Mouse (Mus musculus) liver, adult 2 months (tissue): ENCODE data around the gene Rnf144b. TPM values are rescaled to one million over a fixed set of nuclear protein-coding genes. Genes with fewer than 3 reads are reported as not detected.

ENCODE experiments used
- DNase-seq: peaks from one replicate; pipeline ENCODE4 v3.0.0-alpha.2; 2011; ENCODE audit warnings: low read depth, low spot score; ENCODE audit errors: extremely low read depth
- H3K27ac ChIP-seq: fragments of 200-500 bp; replicated peaks from 2 replicates; pipeline ENCODE4 v1.5.1; 2012; ENCODE audit warnings: low read depth, mild to moderate bottlenecking, control low read depth, inconsistent platforms, low read length; ENCODE audit not compliant: insufficient read depth
- H3K27me3 ChIP-seq: fragments of 200-500 bp; 2 replicates; pipeline ENCODE4 v1.6.1; 2012; ENCODE audit warnings: mild to moderate bottlenecking, moderate library complexity, low read length, inconsistent platforms; ENCODE audit not compliant: control insufficient read depth, insufficient read depth
- H3K36me3 ChIP-seq: fragments of 200-500 bp; 2 replicates; pipeline ENCODE4 v1.6.1; 2012; ENCODE audit warnings: low read length, inconsistent platforms; ENCODE audit not compliant: control insufficient read depth, insufficient read depth
- H3K4me1 ChIP-seq: fragments of 200-500 bp; 2 replicates; pipeline ENCODE4 v1.6.1; 2011; ENCODE audit warnings: low read length; ENCODE audit not compliant: control insufficient read depth, insufficient read depth
- H3K4me3 ChIP-seq: fragments of 200-500 bp; 2 replicates; pipeline ENCODE4 v1.5.1; 2011; ENCODE audit warnings: low read depth, mild to moderate bottlenecking, control low read depth, low read length, moderate library complexity; ENCODE audit not compliant: insufficient read depth
- H3K79me2 ChIP-seq: fragments of 200-500 bp; 2 replicates; pipeline ENCODE4 v1.6.1; 2012; ENCODE audit warnings: inconsistent platforms, mild to moderate bottlenecking, low read length, moderate library complexity; ENCODE audit not compliant: control insufficient read depth, insufficient read depth
- H3K9ac ChIP-seq: fragments of 200-500 bp; 2 replicates; pipeline ENCODE4 v1.6.1; 2012; ENCODE audit warnings: low read depth, mild to moderate bottlenecking, control low read depth, inconsistent platforms, low read length
- CTCF ChIP-seq: fragments of 200-500 bp; IDR thresholded peaks from 2 replicates; pipeline ENCODE4 v1.5.1; 2011; ENCODE audit warnings: low read depth, low read length, control low read depth
- POLR2A ChIP-seq: fragments of 200-500 bp; IDR thresholded peaks from 2 replicates; pipeline ENCODE4 v1.6.1; 2011; ENCODE audit warnings: low read length, control low read depth; ENCODE audit not compliant: insufficient read depth; ENCODE audit errors: extremely low read depth
- WGBS: fragments of 180-500 bp; shearing (Covaris S2); methylation state at CpG from one replicate; pipeline ENCODE4 v1.1.7; 2018; 5-methylcytosine and 5-hydroxymethylcytosine counted together
- polyA plus RNA-seq: library from polyadenylated mRNA; depleted of rRNA; stranded (reverse); fragments of >200 nt; gene quantifications from 2 replicates; pipeline ENCODE4 v1.2.3, GENCODE M21; 2012
- total RNA-seq: library from RNA; depleted of rRNA; stranded (reverse); fragments of >200 nt; gene quantifications from 2 replicates; pipeline ENCODE4 v1.2.3, GENCODE M21; 2014

Rnf144b gene
- total and polyA plus RNA-seq, 2 experiments: 18.8 to 19.4 TPM

DNA sequence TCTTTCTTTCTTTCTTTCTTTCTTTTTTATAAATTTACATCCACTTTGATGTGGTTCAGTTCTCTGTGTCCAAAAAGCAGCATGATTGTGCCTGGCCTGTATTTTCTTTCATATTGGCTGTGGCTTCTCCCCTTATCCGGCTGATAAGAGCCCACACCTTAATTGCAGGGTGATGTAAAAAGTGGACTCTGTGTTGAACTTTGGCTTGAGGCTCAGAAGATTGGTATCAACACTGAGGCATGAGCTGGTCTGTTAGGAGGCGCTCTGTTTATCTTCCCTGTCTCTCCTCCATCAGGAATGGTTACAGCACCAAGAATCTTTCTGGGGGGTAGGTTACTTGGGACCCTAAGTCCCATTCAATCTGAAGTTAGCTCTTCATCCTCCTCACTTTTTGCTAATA, 69.7 kb downstream of the Rnf144b start:
- Histone ChIP-seq H3K27ac (no peak overlapping the region), H3K27me3 (no peaks in the 10 kb centered on the region), H3K79me2 (peaks cover 2% of the 10 kb centered on the region; the same call in 1 of the 2 replicates), H3K4me3 (no peak overlapping the region), H3K9ac (no peak overlapping the region), H3K4me1 (peaks cover 14% of the 10 kb centered on the region), H3K36me3 (no peaks in the 10 kb centered on the region)
- no peak for TF ChIP-seq CTCF
- no peak for TF ChIP-seq POLR2A
- 32% methylated on average over 2 of the region's 2 CpGs for WGBS
- DNase-seq: peak; percentile 70

DNA sequence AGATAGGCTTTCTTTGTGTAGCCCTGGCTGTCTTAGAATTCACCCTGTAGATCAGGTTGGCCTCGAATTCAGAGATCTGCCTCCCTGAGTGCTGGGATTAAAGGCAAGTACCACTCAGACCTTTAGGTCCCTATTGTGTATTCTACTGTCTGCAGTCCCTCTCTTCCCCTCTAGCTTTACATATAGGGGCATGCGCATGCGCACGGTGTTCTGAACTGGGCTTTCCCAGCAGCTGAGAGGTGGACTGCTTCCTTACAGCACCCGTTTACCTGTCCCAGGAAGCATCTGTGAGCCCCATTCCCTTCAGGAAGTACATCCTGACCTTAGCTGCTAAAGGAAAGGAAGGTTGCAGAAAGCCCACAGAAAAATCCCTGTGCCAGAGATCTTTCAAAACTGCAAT, 70.3 kb downstream of the Rnf144b start:
- Histone ChIP-seq H3K4me3 (no peak overlapping the region), H3K27ac (peak overlapping the region; percentile 41; the same call in 1 of the 2 replicates), H3K36me3 (no peaks in the 10 kb centered on the region), H3K79me2 (peaks cover 7% of the 10 kb centered on the region; the same call in 1 of the 2 replicates), H3K4me1 (peaks cover 20% of the 10 kb centered on the region), H3K27me3 (no peaks in the 10 kb centered on the region), H3K9ac (no peak overlapping the region)
- no peak for TF ChIP-seq CTCF
- TF ChIP-seq POLR2A: no peak
- DNase-seq: no peak
- WGBS: 74% methylated on average over 5 of the region's 5 CpGs

DNA sequence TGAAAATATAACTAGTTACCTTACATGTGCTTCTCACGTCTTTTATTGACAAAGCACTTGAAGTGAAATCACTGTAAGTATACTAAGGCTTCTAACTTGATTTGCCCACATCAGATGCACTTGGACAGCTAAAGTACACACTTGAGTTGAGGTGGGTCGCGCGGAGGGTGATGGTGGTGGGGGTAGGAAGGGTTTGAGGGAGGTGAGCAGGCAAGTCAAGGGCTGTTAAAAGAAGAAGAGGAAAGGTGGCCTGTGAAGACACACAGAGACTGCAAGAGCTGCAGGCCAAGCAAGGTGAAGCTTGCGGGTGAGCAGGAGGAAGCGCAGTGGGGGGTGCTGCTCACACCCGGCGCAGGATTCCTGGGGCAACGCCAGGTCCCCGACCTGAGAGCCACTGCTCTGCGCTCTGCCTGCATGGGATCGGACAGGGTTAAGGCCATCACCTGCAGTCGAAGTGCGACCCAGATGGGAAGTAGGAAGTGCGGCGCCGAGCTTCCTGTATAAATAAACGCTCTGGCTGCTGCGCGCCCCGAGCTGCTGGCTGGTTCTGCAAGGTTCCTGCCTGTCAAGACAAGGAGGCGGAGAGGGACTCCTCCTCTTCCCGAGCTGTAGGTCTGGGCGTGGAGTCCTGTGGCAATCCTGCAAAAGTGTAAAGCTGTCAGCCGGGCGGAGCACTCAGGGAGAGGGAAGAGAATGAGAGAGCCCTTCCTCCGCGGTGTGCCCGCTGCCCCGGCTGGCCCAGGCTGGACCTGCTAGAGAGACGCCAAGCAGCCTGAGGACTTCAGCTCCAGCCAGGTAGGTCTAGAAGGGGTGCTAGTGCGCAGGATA, 71.1 kb downstream of the Rnf144b start:
- H3K79me2 ChIP-seq: peaks cover 11% of the 10 kb centered on the region; the same call in 1 of the 2 replicates
- peak; percentile 86 for DNase-seq
- peak overlapping the region; percentile 68 for H3K4me3 ChIP-seq
- TF ChIP-seq CTCF (no peak), POLR2A (peak; percentile 83)
- WGBS: 6% methylated on average over 32 of the region's 32 CpGs
- peaks cover 21% of the 10 kb centered on the region for H3K4me1 ChIP-seq
- no peaks in the 10 kb centered on the region for H3K36me3 ChIP-seq
- peak overlapping the region; percentile 86 for H3K9ac ChIP-seq
- H3K27ac ChIP-seq: peak overlapping the region; percentile 79
- H3K27me3 ChIP-seq: no peaks in the 10 kb centered on the region

DNA sequence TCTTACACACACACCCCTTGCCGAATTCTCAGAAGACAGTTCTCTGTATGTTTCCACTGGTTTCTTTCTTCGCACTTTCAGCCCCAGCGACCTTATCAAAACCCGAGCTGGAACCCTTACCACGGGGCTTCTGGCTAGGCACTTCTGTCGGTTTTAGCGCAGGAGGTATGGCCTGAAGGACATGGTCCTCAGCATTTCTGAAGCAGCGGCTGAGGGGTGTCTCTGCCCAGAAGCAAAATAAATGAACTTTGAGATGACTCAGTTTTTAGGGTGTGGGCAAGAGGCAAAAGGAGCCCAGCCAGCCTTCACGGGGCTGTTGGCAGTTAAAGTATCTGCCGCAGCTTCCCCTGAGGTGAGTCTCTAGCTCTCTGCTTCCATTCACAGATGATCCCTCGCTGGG, 72.2 kb downstream of the Rnf144b start:
- peaks cover 31% of the 10 kb centered on the region for H3K4me1 ChIP-seq
- H3K9ac ChIP-seq: peak overlapping the region; percentile 79
- WGBS: 1% methylated on average over 11 of the region's 11 CpGs
- no peaks in the 10 kb centered on the region for H3K36me3 ChIP-seq
- TF ChIP-seq POLR2A (no peak), CTCF (no peak)
- peak overlapping the region; percentile 82 for H3K27ac ChIP-seq
- peak; percentile 61 for DNase-seq
- H3K79me2 ChIP-seq: peaks cover 14% of the 10 kb centered on the region; the same call in 1 of the 2 replicates
- H3K27me3 ChIP-seq: no peaks in the 10 kb centered on the region
- H3K4me3 ChIP-seq: peak overlapping the region; percentile 68

DNA sequence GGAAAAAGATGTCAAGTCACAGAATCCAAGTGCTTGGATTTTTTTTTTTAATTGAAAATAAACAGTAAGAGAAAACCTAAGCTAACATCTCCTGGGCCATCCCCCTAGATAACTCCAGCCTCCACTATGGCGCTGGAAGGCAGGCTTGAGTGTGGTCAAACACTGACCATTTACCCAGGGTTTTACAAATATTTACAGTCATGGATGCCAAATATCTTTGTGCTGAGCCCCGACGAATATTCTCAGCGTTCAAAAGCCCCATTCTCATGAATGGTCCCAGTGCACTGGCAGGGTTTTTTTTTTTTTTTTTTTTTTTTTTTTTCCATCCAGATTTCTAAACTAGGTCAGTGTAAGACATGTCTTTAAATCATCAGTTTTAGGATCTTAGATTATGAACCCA, 73.0 kb downstream of the Rnf144b start:
- Histone ChIP-seq H3K4me3 (peak overlapping the region; percentile 68), H3K27me3 (no peaks in the 10 kb centered on the region), H3K27ac (peak overlapping the region; percentile 82), H3K79me2 (peaks cover 14% of the 10 kb centered on the region; the same call in 1 of the 2 replicates), H3K4me1 (peaks cover 33% of the 10 kb centered on the region), H3K9ac (peak overlapping the region; percentile 79; the same call in 1 of the 2 replicates), H3K36me3 (no peaks in the 10 kb centered on the region)
- 15% methylated on average over 4 of the region's 4 CpGs for WGBS
- peak; percentile 94 for DNase-seq
- TF ChIP-seq POLR2A: no peak
- no peak for TF ChIP-seq CTCF
